Mouse (Mus musculus) myocyte (in vitro differentiated cells): ENCODE measurements around the gene Wdr82. TPM values are rescaled to one million over a fixed set of nuclear protein-coding genes. Genes with fewer than 3 reads are reported as not detected.

Source experiments
- H3K27me3 ChIP-seq: one replicate; pipeline ENCODE4 v1.6.1; 2011; ENCODE audit not compliant: control insufficient read depth, insufficient read depth, insufficient read length
- H3K36me3 ChIP-seq: one replicate; pipeline ENCODE4 v1.6.1; 2011; ENCODE audit not compliant: control insufficient read depth, insufficient read depth
- H3K4me2 ChIP-seq: one replicate; pipeline ENCODE4 v1.6.1; 2011; ENCODE audit warnings: low read depth, control low read depth
- H3K4me3 ChIP-seq: one replicate; pipeline ENCODE4 v1.5.1; 2011; ENCODE audit warnings: mild to moderate bottlenecking, control low read depth, moderate library complexity
- H3K79me2 ChIP-seq: one replicate; pipeline ENCODE4 v1.6.1; 2011; ENCODE audit not compliant: control insufficient read depth, insufficient read depth
- H3ac ChIP-seq: one replicate; pipeline ENCODE4 v1.6.1; 2011; ENCODE audit not compliant: control insufficient read depth, insufficient read length
- CEBPB ChIP-seq: IDR thresholded peaks from 2 replicates; pipeline ENCODE4 v1.6.1; 2011; ENCODE audit warnings: mild to moderate bottlenecking, moderate library complexity; ENCODE audit not compliant: poor library complexity, insufficient read depth, severe bottlenecking
- E2F4 ChIP-seq: IDR thresholded peaks from one replicate; pipeline ENCODE4 v1.6.1; 2011; ENCODE audit warnings: mild to moderate bottlenecking, control low read depth, moderate library complexity; ENCODE audit not compliant: insufficient read depth
- MAX ChIP-seq: IDR thresholded peaks from one replicate; pipeline ENCODE4 v1.6.1; 2011; ENCODE audit warnings: low read depth, mild to moderate bottlenecking, control low read depth
- MYOD1 ChIP-seq, 3 experiments: IDR thresholded peaks; one replicate each; pipeline ENCODE4 v1.6.1; 2011; ENCODE audit warnings: control low read depth in 2 of 3, low read depth in 2 of 3, mild to moderate bottlenecking in 2 of 3, moderate library complexity in 1 of 3; ENCODE audit not compliant: insufficient read length in 2 of 3, control insufficient read depth in 1 of 3
- MYOG ChIP-seq, 3 experiments: IDR thresholded peaks; one replicate each; pipeline ENCODE4 v1.6.1; 2011; ENCODE audit warnings: control low read depth in 2 of 3, low read depth in 2 of 3, mild to moderate bottlenecking in 2 of 3; ENCODE audit not compliant: insufficient read length in 2 of 3, control insufficient read depth in 1 of 3, insufficient read depth in 1 of 3
- POLR2A ChIP-seq: IDR thresholded peaks from one replicate; pipeline ENCODE4 v1.6.1; 2011; ENCODE audit warnings: low read depth, mild to moderate bottlenecking, control low read depth, moderate library complexity; ENCODE audit not compliant: insufficient read length
- POLR2AphosphoS2 ChIP-seq: IDR thresholded peaks from one replicate; pipeline ENCODE4 v1.6.1; 2011; ENCODE audit warnings: low read depth, control low read depth; ENCODE audit not compliant: insufficient read length
- REST ChIP-seq: IDR thresholded peaks from one replicate; pipeline ENCODE4 v1.6.1; 2011; ENCODE audit warnings: mild to moderate bottlenecking, control low read depth, moderate library complexity; ENCODE audit not compliant: insufficient read depth, insufficient read length
- SRF ChIP-seq: IDR thresholded peaks from one replicate; pipeline ENCODE4 v1.6.1; 2011; ENCODE audit warnings: low read depth; ENCODE audit not compliant: control insufficient read depth, insufficient read length
- TCF12 ChIP-seq: IDR thresholded peaks from one replicate; pipeline ENCODE4 v1.6.1; 2011; ENCODE audit warnings: mild to moderate bottlenecking, control low read depth; ENCODE audit not compliant: poor library complexity, insufficient read depth, severe bottlenecking
- TCF3 ChIP-seq: IDR thresholded peaks from one replicate; pipeline ENCODE4 v1.6.1; 2011; ENCODE audit warnings: low read depth, control low read depth; ENCODE audit not compliant: insufficient read length
- USF1 ChIP-seq: IDR thresholded peaks from one replicate; pipeline ENCODE4 v1.6.1; 2011; ENCODE audit warnings: low read depth, mild to moderate bottlenecking, control low read depth, moderate library complexity
- polyA plus RNA-seq: library from polyadenylated mRNA; unstranded; fragments of >200 nt; fragmentation: generic; extraction: Trizol; gene quantifications from one replicate; pipeline ENCODE4 v1.2.1, GENCODE M21; 2012; ENCODE audit warnings: missing spikeins

Gene Wdr82
- polyA plus RNA-seq, 1 experiment, result 29.5 TPM

- no peak overlapping the region for H3K4me2 ChIP-seq
- no peak for TF ChIP-seq MAX
- no peak for TF ChIP-seq POLR2AphosphoS2
- no peak for TF ChIP-seq MYOD1 (IDR thresholded peaks at IDR 0.05; ENCODE audit: control insufficient read depth in 1 of 3, insufficient read length in 2 of 3, low read depth in 2 of 3)
- no peak for TF ChIP-seq CEBPB
- TF ChIP-seq TCF3, result no peak
- no peak for TF ChIP-seq MYOG (IDR thresholded peaks at IDR 0.05; ENCODE audit: control insufficient read depth in 1 of 3, insufficient read depth in 1 of 3, insufficient read length in 2 of 3, low read depth in 2 of 3)
- no peak for TF ChIP-seq SRF
- TF ChIP-seq TCF12, result no peak
- H3K27me3 ChIP-seq, result peaks cover 56% of the 10 kb centered on the region
Measured at GRCm38 (mm10) chr9:106145582-106145981, 25.1 kb upstream of the Wdr82 start.

DNA sequence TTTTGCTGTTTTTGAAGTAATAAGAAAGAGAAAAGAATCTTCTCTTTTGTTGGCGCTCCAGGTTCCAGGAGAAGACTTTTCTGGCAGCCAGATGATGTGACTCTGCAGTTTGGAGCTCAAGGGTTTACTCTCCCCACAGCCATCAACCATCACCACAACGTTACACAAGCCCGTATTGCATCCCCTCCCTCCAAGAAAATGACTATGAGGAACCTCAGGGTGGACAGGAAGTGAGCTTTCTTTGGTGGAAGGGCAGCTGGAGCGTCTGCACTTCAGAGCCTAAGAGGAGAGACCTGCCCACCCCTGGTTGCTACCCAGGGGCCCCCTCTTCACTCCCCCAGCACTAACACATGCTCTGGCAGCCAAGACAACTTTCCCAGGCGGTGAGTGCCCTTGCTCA, 23.4 kb upstream of the Wdr82 start:
- no peaks in the 10 kb centered on the region for H3K36me3 ChIP-seq

More at GRCm38 (mm10) chr9:106145582-106145981, 25.1 kb upstream of the Wdr82 start:
- H3K36me3 ChIP-seq, result no peaks in the 10 kb centered on the region
- H3K79me2 ChIP-seq, result no peaks in the 10 kb centered on the region
- H3K4me3 ChIP-seq, result no peak overlapping the region
- no peak overlapping the region for H3ac ChIP-seq

GRCm38 (mm10) chr9:106147851-106148431, 22.8 kb upstream of the Wdr82 start:
- no peak overlapping the region for H3K4me3 ChIP-seq
- TF ChIP-seq SRF, result no peak

More for the DNA sequence above, 23.4 kb upstream of the Wdr82 start:
- Histone ChIP-seq H3K27me3 (peaks cover 58% of the 10 kb centered on the region), H3K4me2 (no peak overlapping the region), H3K4me3 (no peak overlapping the region), H3ac (no peak overlapping the region), H3K79me2 (no peaks in the 10 kb centered on the region)
- TF ChIP-seq MYOG (IDR thresholded peaks at IDR 0.05; ENCODE audit: control insufficient read depth in 1 of 3, insufficient read depth in 1 of 3, insufficient read length in 2 of 3, low read depth in 2 of 3) (no peak), E2F4 (no peak), MYOD1 (IDR thresholded peaks at IDR 0.05; ENCODE audit: control insufficient read depth in 1 of 3, insufficient read length in 2 of 3, low read depth in 2 of 3) (no peak), MAX (no peak)

GRCm38 (mm10) chr9:106148541-106149398, 22.0 kb upstream of the Wdr82 start:
- Histone ChIP-seq H3K4me2 (no peak overlapping the region), H3K27me3 (peaks cover 55% of the 10 kb centered on the region), H3K79me2 (no peaks in the 10 kb centered on the region), H3K36me3 (no peaks in the 10 kb centered on the region), H3K4me3 (no peak overlapping the region), H3ac (no peak overlapping the region)
- no peak for TF ChIP-seq REST
- no peak for TF ChIP-seq POLR2AphosphoS2
- no peak for TF ChIP-seq MYOD1 (IDR thresholded peaks at IDR 0.05; ENCODE audit: control insufficient read depth in 1 of 3, insufficient read length in 2 of 3, low read depth in 2 of 3)
- no peak for TF ChIP-seq USF1
- no peak for TF ChIP-seq E2F4
- no peak for TF ChIP-seq CEBPB
- no peak for TF ChIP-seq SRF
- TF ChIP-seq TCF3, result no peak

More at GRCm38 (mm10) chr9:106147851-106148431, 22.8 kb upstream of the Wdr82 start:
- Histone ChIP-seq H3K36me3 (no peaks in the 10 kb centered on the region), H3K27me3 (peaks cover 59% of the 10 kb centered on the region), H3ac (no peak overlapping the region), H3K4me2 (no peak overlapping the region), H3K79me2 (no peaks in the 10 kb centered on the region)

GRCm38 (mm10) chr9:106149399-106149754, 21.4 kb upstream of the Wdr82 start:
- H3K27me3 ChIP-seq, result peaks cover 52% of the 10 kb centered on the region

More at GRCm38 (mm10) chr9:106149399-106149754, 21.4 kb upstream of the Wdr82 start:
- TF ChIP-seq USF1 (no peak), TCF3 (no peak), POLR2AphosphoS2 (no peak), E2F4 (no peak), MYOD1 (IDR thresholded peaks at IDR 0.05; ENCODE audit: control insufficient read depth in 1 of 3, insufficient read length in 2 of 3, low read depth in 2 of 3) (no peak), CEBPB (no peak), SRF (no peak), TCF12 (no peak), MAX (no peak), POLR2A (no peak), REST (no peak), MYOG (IDR thresholded peaks at IDR 0.05; ENCODE audit: control insufficient read depth in 1 of 3, insufficient read depth in 1 of 3, insufficient read length in 2 of 3, low read depth in 2 of 3) (no peak)
- Histone ChIP-seq H3K36me3 (no peaks in the 10 kb centered on the region), H3K4me3 (no peak overlapping the region), H3ac (no peak overlapping the region), H3K4me2 (no peak overlapping the region), H3K79me2 (no peaks in the 10 kb centered on the region)
